Mouse (Mus musculus) left cerebral cortex, postnatal 25 days (tissue): Measurements from ENCODE around the gene Ramp1. TPM values are rescaled to one million over a fixed set of nuclear protein-coding genes. Genes with fewer than 3 reads are reported as not detected.

Source experiments
- DNase-seq, 2 experiments: peaks; one replicate each; pipeline ENCODE4 v3.0.0; 2022; ENCODE audit warnings: low spot score in 2 of 2, mixed read lengths in 1 of 2
- intact Hi-C: fragments of 180-260 bp; cut with DNase I; formaldehyde crosslinking; loops from one replicate; pipeline ENCODE4 v1.15.1; 2025
- total RNA-seq, 2 experiments: library from RNA; stranded (reverse); gene quantifications; 2 replicates each; pipeline ENCODE4 v1.2.3; 2021

Gene Ramp1
- total RNA-seq, 2 experiments from 2014 or later = 49.9 to 54.2 TPM

- DNase-seq = no peak
- intact Hi-C loops = no loop called here
These were observed 12.6 kb downstream of the Ramp1 start for GRCm38 (mm10) chr1:91192184-91192583.

GRCm38 (mm10) chr1:91193242-91193641 lies 13.6 kb downstream of the Ramp1 start:
- intact Hi-C loops = no loop called here
- peak in 1 of 2 experiments; percentile 68 for DNase-seq

GRCm38 (mm10) chr1:91193680-91194079 lies 14.1 kb downstream of the Ramp1 start:
- DNase-seq = no peak
- intact Hi-C loops = no loop called here

- intact Hi-C loops = no loop called here
These were observed 20.2 kb downstream of the Ramp1 start for GRCm38 (mm10) chr1:91199793-91200192.

GRCm38 (mm10) chr1:91201122-91201521 lies 21.5 kb downstream of the Ramp1 start:
- intact Hi-C loops = no loop called here

More at GRCm38 (mm10) chr1:91199793-91200192, 20.2 kb downstream of the Ramp1 start:
- peak in 1 of 2 experiments; percentile 64 for DNase-seq

GRCm38 (mm10) chr1:91204221-91204765 lies 24.7 kb downstream of the Ramp1 start:
- peak in 1 of 2 experiments; percentile 72 for DNase-seq
- intact Hi-C loops = no loop called here

More at GRCm38 (mm10) chr1:91201122-91201521, 21.5 kb downstream of the Ramp1 start:
- no peak for DNase-seq

- intact Hi-C loops = loop anchor here (2.0 kb wide), 1 partner anchor 17 kb away; no protein-coding TSS in a partner anchor
- DNase-seq = no peak
These were observed 26.0 kb downstream of the Ramp1 start for GRCm38 (mm10) chr1:91205651-91206050.

GRCm38 (mm10) chr1:91206336-91206735 lies 26.7 kb downstream of the Ramp1 start:
- intact Hi-C loops = loop anchor here (2.0 kb wide), 1 partner anchor 18 kb away; no protein-coding TSS in a partner anchor
- peak in 1 of 2 experiments; percentile 14 for DNase-seq

- intact Hi-C loops = loop anchor here (2.0 kb wide), 1 partner anchor 18 kb away; no protein-coding TSS in a partner anchor
- peak in 1 of 2 experiments; percentile 89 for DNase-seq
These were observed 27.3 kb downstream of the Ramp1 start for GRCm38 (mm10) chr1:91206873-91207272.

- DNase-seq = no peak
- intact Hi-C loops = loop anchor here (2.0 kb wide), 1 partner anchor 19 kb away; no protein-coding TSS in a partner anchor
These were observed 27.9 kb downstream of the Ramp1 start for GRCm38 (mm10) chr1:91207334-91208074.

GRCm38 (mm10) chr1:91209343-91209742 lies 29.7 kb downstream of the Ramp1 start:
- DNase-seq = peak; percentile 69 to 91
- intact Hi-C loops = no loop called here

GRCm38 (mm10) chr1:91209785-91210184 lies 30.2 kb downstream of the Ramp1 start:
- intact Hi-C loops = loop anchor here (10.0 kb wide), 1 partner anchor 235 kb away; no protein-coding TSS in a partner anchor
- peak; percentile 85 to 96 for DNase-seq

- intact Hi-C loops = loop anchor here (1.0 to 10.0 kb wide), 2 partner anchors 32 to 236 kb away; partner anchors contain the start of gene Ramp1
- DNase-seq = peak; percentile 72 to 83
These were observed 31.5 kb downstream of the Ramp1 start for GRCm38 (mm10) chr1:91211099-91211498.

GRCm38 (mm10) chr1:91211591-91212008 lies 32.0 kb downstream of the Ramp1 start:
- peak in 1 of 2 experiments; percentile 43 for DNase-seq
- intact Hi-C loops = loop anchor here (1.0 to 10.0 kb wide), 2 partner anchors 32 to 237 kb away; partner anchors contain the start of gene Ramp1

- DNase-seq = no peak
- intact Hi-C loops = loop anchor here (10.0 kb wide), 1 partner anchor 240 kb away; no protein-coding TSS in a partner anchor
These were observed 35.6 kb downstream of the Ramp1 start for GRCm38 (mm10) chr1:91215264-91215663.

GRCm38 (mm10) chr1:91215981-91216380 lies 36.4 kb downstream of the Ramp1 start:
- DNase-seq = peak in 1 of 2 experiments; percentile 53
- intact Hi-C loops = loop anchor here (10.0 kb wide), 1 partner anchor 241 kb away; no protein-coding TSS in a partner anchor

- intact Hi-C loops = loop anchor here (10.0 kb wide), 1 partner anchor 242 kb away; no protein-coding TSS in a partner anchor
- peak in 1 of 2 experiments; percentile 70 for DNase-seq
These were observed 37.1 kb downstream of the Ramp1 start for GRCm38 (mm10) chr1:91216504-91217267.

GRCm38 (mm10) chr1:91219641-91220321 lies 40.2 kb downstream of the Ramp1 start:
- intact Hi-C loops = loop anchor here (10.0 kb wide), 1 partner anchor 245 kb away; no protein-coding TSS in a partner anchor

GRCm38 (mm10) chr1:91220322-91220672 lies 40.7 kb downstream of the Ramp1 start:
- intact Hi-C loops = no loop called here
- DNase-seq = no peak

More at GRCm38 (mm10) chr1:91219641-91220321, 40.2 kb downstream of the Ramp1 start:
- DNase-seq = no peak
